Mouse (Mus musculus) cerebellum, postnatal 4 days (tissue): ENCODE data around the gene Tnrc6b.
A peak's percentile ranks its signal among the peaks of the same experiment; 100 is the strongest.
"Not testable (repeated sequence)": the region's sequence is repeated elsewhere in the genome, so short reads cannot be mapped to it uniquely, and the experiment has no call there.

ENCODE experiments used
- DNase-seq, 2 experiments: peaks; one replicate each; pipeline ENCODE4 v3.0.0; 2022; ENCODE audit warnings: low spot score in 2 of 2, mixed read lengths in 1 of 2

Gene Tnrc6b

DNA sequence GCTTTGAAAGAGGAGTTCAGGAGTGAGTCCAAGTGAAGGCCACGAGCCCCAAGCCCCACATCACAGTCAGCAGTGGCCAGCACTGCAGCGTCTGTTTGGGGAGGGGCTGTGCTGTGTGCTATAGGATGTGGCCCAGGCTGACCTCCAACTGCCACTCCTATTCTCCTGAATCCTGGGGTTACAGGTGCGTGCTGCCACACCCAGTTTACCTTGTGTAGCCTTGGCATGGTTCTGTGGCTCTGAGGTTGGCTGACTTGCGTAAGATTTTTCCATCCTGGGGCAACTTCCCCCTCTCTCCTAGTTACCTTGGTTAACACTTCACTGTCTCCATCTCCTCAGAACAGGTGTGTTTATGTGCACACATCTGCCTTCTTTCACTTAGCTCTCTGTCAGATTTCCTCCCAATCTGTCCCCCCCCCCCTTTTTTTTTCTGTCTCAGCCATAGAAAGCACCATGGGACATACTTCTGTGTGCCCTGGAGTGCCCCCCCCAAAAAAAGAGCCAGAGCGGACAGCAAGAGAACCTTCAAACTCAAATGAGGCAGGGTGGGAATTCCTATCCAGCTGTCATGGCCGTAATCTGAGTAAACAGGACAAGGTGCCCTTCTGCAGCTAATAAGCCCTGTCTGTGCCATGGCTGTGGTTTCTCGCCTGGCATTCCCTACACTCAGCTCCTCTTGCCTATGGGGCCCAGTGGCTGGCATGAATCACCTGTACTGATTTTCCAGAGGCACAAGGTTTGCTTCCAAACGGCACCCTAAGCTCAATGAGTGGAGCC, 9.4 kb upstream of the Tnrc6b start:
- DNase-seq, result peak in 1 of 2 experiments; percentile 13

DNA sequence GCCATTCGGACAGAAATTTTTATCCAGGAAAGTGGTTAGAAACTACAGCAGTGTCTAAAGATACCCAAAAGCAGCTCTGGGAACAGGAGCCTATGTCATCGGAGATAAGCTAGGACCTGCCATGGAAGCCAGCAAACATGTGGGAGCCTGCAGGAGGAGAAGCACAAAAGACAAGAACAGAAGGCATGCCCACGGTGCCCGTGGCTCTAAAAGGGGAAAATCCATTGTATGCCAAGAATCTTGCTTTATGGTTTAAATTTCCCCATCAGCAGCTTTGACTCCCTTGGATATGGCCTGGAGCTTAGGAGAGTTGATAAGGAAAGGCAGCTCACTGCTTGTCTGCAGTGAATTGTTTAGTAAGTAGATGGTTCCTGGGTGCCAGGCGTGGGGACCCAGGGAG, 8.2 kb upstream of the Tnrc6b start:
- no peak for DNase-seq

DNA sequence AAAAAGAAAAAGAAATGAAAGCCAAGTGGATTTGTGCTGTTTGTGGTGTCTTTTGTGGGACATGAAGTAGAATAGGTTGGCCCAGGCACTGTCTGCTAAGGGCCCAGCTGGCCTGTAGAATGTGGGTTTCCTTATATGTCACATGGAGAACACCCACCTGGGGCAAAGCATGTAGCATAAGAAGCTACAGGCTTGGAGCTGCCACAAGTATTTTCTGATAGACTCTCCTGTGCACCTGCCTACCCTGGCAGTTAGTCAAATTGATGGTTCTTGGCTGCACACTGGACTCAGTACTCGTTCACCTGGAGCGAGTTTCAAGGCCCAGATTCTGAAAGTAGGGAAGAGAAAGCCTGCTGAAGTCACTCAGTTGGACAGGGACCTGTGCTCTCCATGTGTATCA, 7.6 kb upstream of the Tnrc6b start:
- DNase-seq, result no peak

DNA sequence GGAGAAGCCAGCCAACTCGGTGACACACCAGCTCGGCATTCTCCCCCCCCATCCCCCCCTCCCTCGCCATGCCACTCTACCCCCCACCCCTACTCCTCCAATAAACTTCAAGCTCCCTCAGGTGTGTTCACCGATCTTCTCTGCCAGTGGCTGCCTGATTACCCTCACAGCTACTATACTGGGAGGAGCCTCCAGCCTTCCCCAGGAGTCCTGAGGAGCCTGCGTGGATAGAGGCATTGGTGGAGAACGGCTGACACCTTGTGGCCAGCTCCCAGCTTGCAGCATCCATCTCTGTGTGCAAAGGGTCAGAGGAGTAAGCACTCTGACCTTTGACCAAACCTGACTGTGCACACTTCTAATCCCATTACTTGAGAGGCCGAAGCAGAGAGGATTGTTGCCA, 6.8 kb upstream of the Tnrc6b start:
- DNase-seq, result peak; percentile 71 to 79

DNA sequence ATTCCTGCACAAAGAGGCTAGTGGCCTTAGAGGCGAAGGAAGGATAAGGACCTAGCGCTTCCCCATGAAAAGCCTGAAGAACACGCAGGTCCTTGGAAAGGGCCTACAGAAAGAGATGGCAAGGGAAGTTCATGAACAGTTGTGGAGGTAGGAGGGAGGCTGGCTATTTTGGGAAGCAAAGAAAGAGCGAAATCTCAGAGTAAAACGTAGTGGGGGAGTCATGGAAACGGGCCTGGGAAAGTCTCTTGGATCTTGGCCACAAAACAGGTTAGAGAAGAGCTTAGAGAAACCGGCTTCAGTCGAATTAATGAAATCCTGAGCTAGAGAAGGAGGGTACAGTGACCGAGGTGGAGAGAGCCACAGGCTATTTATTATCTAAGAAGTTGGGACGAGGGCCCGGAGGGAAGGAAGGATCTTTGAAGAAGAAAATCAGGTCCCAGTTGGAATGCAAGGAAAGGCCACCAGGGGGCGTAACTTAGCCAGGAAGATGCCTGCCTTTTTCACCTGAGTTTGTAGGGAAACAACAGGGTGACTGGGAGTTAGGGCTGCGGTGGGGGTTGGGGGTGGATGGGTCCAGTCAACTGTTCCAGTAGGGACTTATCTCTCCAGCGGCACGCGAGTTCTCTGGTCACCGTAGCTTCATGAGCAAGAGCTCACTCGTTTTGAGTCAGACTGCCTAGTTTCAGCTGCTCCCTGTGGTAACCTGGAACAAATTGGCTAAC, 5.1 kb upstream of the Tnrc6b start:
- peak; percentile 71 to 82 for DNase-seq

DNA sequence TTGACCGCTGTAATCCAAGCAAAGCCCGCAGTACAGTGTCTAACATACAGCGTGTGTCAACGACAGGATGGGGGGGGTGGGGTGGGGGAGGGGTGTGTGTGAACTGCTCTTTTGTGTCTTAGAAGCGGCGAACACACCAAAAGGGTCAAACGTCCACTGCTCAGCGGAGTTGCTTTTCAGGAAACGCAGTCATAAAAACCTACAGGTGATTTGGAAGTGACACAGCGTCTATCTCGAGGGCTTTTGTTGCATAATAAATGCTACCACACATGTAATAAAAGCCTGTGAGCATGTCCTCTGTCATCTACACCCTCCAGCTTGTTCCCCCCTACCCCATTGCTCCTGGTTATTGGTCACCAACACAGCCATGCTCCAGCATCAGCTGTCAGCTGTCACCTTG, 4.5 kb upstream of the Tnrc6b start:
- no peak for DNase-seq

DNA sequence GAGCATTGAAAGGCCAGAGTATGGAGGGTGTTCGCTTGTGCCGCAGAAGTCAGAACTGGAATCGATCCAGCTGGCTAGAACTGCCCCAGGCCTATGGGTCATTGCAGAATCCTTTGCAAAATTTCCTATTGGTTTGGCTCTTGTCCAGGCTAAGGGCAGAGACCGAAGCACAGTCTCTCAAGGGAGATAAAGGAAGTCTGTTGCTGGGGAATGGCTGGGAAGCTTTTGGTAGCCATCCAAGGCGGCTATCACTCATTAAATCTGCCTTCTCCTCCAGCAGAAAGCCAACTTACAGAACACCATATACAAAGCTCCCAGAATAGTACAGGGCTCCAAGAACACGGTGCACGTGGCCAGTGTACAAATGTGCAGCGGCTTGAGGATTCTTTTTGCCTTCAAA, 4.0 kb upstream of the Tnrc6b start:
- peak in 1 of 2 experiments; percentile 69 for DNase-seq

DNA sequence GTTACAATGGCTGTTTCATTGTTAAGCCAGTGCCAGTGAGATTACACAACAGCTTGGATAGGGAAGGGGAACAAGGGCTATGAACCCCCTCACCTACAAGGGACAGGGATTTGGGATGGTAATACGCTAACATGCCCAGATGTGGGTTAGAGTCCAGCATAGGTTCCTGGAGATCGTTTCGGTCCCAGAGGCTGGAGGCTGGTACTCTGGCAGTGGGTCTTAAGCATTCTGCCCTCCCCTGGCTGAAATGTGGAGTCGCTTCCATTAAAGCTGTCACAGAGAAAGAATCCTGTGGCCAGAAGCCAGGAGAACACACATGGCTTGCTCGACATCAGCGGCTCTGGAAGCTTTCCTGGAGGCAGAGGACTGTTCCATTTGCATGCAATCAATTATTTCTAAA, 1.5 kb upstream of the Tnrc6b start:
- DNase-seq, result peak in 1 of 2 experiments; percentile 66

DNA sequence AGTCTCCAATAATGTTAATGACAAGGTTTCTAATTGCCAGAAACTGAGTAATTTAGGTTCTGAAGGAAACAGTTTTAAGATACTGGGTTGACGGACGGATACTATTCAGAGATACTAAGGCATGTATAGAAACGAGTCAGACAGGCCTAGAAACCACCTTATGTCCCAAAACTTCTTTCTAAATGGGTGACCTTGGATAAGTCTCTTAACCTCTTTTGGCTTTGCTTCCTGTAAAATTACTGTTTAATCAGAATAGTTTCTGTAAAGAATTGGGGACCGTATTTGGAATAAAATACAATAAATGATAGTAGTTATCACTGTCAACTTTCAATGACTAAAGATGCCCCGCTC, 881 bp upstream of the Tnrc6b start:
- DNase-seq, result no peak

DNA sequence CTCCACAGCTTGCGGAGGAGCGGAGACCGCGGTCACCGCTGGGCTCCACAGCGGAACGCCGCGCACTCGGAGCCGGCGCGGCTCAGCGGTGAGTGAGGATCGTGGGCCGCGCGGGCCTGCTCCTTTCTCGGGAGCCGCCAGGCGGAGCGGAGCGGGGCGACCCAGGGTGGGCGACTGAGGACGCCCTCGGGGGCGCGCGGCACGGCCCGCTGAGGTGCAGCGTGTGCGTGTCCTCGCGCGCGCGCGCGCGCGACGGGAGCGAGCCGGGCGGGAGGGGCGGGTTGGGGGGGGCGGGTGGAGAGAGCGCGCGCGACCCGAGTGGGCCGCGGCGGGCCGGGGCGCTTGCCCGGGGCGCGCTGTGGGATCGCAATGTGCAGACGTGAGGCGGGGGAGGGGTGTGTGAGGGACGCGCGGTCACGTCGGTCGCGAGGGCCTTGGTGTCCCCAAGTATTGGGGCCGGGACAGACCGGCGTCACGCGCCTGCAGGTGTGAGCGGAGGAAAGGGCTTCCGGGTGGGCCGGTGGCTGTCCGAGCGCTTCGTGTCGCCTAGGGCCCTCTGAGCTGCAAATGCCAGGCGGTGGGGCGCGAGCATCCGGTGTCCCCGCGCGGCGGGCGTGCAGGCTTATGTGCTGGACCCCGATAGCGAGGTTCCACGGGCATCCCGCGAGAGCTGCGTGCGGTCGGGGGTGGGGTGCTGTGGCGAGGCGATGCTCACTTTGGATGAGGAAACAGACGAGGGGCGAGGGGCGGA, 463 bp downstream of the Tnrc6b start:
- peak; percentile 55 to 72 for DNase-seq

DNA sequence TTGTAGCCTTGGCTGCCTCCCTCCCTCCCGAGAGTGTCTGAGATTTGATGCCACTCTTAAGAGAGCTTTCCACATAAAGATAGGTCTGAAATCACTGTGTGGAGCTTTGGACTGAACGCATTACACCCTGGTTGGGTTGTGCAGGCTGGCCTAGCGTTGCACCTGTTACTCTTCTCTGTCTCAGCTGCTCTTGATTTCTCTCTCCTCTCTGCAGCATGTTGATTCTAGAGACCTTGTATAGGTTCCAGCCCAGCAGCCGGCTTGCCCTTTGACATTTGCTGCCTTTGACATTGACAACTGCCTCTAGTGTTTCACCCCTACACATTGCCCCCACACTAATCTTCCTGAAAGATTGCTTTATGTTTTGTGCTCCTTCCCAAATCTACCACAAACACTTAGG, 3.2 kb downstream of the Tnrc6b start:
- no peak for DNase-seq

DNA sequence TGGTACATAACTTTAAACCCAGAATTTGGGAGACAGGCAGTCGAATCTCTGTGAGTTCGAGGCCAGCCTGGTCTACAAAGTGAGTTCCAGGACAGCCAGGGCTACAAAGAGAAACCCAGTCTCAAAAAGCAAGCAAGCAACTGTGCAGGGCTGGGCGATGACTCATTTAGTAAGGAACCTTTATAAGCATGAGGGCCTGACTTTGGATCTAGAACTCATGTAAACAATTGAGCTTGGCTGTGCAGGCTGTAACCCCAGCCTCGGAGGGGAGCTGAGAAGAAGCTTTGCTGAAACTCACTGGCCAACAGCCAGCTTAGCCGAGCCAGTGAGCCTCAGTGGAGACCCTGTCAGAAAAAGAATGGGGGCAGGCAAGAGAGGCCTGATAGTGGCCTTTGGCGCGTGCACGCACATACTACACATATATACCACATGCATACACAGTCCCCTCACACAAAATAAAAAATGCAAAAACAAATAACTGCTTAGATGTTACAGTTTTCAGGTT, 5.6 kb downstream of the Tnrc6b start:
- DNase-seq, result no peak

DNA sequence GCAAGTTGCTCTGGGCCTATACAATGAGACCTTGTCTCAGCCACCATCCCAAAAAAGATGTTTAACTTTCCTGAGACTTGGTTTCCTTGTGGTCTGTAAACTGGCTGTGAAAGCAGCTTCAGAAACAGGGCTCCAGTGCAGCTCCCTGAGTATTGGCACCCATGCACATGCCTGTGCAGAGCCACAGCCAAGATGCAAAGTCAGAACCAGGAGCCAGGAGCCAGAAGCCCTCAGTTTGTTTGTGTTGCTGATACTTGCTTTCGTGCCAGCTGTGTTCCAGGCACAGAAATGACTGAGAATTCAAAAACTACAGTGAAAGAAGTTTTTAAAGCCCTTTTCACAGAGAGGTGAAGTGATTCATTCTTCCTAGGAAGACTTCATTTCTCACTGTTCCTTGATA, 6.3 kb downstream of the Tnrc6b start:
- DNase-seq, result no peak

DNA sequence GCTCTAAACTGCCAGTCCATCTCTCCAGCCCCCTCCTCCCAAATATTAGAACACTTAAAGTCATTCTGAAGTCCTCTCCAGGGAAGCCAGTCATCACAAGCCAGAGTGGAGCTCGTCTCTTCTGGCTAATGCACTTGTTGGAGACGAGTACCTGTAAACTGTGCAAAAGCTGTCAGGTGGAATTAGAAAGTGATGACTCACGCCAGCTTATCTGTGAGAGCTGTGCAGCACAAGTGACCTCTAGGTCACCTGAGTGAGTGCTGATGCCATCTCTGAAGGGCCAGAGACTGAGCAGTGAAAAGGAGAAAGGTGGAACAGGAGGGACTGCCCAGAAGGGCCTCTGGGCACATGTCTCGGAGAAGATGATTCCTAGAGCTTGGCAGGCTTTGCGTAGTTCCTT, 9.1 kb downstream of the Tnrc6b start:
- no peak for DNase-seq

DNA sequence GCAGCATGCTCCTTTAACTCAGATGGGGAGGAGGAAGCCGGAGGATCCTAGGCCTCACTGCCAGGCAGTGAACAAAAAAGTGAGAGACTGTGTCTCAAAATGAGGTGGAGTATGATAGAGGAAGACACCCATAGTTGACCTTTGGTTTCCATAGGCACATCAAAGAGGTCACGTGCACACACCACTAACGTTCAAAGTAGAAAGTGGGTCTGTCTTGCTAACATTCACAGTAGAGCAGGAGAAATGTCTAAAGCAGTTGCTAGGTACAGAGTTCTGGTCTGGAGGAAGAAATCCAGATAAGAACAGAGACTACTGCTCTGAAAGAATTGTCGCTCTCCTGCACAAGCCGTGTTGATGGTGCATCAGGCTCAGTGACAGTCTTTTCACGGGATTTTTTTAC, 10.7 kb downstream of the Tnrc6b start:
- no peak for DNase-seq

DNA sequence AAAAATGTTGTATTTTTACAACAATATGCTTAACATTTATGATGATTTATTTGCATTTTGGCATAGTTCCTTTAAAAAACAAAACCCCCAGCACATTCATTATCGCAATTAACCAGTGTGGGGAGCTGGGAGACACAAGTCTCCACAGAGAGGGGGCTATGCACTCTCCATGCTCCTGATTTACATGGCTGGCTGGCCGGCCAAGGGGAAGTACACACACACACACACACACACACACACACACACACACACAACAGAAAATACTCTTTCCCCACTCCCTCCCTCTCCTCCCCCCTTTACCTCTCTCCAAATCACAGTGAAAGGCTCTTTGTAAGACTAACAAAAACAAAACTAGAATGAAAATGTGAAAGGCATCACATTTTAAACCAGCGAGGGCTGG, 11.3 kb downstream of the Tnrc6b start:
- DNase-seq, result no peak

DNA sequence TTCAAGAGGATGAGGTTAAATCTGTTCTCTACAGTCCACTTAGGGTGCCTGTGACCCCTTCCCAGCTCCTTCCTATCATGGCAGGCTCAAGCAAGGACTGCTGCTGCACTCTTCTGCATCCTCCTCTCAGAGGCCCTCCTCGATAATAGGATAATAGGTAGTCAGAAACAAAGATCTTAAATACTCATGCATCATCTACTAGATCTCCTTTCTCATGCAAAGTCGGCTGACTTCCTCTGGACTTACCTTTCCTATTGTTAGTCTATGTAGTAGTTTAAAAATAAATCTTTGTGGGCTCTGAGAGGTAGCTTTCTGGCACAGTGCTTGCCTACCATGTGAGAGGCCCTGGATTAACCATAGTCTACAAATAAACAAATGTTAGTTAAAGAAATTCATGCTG, 18.4 kb downstream of the Tnrc6b start:
- no peak for DNase-seq

DNA sequence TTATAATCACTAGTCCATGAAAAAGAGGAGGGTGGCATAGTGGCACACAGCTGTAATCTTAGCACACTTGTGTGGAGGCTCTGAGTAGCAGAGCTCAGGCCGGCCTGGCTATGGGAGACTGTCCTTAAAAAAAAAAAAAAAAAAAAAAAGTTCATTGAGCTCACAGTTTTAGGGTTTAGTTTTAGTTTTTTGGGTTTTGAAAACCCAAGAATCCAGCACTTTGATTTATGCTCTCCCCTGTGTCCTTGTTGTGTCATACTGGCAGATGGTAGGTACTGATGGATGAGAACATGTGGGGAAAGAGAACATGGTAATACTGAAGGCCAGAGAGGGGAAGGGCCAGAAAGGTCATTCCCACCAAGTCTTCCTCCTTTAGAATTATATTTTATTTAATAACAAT, 19.9 kb downstream of the Tnrc6b start:
- no peak for DNase-seq

DNA sequence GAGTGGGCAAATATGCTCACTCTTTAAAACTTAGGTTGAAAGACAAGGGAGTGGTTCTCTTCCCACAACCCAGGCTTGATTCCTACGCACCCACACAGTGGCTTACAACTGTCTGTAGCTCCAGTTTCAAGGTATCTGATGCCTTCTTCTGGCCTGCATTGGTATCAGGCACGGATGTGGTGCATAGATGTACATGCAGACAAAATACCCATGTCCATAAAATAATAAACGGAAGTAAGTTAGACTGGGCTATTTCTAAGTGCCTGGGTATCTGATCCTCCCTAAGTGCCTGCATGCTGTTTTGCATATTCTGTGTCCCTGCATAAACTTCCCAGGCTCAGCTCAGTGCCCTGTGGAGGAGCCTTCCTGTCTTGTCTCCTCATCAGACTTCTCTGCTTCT, 20.4 kb downstream of the Tnrc6b start:
- DNase-seq, result no peak

DNA sequence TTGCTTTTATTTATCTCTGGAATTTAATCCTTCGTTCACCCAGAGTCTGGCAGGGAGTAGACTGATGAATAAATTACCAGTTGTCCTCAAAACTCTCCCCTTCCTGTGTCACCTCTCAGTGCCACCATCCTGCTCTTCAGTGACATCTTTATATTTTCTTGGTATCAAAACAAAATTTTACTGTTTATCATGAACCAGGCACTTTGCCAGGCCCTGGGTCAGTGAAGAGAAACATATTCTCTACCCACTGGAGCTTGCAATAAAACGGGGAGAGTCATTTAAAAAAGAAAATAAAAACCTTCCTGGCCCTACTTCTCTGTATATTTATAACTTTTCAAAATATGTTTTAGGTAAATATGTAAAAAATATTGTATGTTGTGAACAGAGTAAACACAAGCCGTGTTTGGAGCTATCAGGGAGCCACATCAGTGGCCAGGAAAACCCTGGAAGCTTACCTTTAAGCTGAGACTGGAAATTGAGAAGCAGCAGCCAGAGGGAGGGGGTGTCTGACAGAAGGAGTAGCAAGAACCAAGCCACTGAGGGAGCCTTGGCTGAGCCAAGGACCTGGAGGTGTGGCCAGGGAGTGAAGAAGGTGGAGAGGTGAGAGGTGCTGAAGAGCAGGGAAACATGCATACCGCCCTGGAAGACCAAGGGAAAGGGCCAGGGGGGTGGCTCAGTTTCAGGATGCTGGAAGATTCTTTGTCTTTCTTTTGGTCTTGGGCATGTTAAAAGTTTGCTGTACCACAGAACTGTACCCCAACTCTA, 21.3 kb downstream of the Tnrc6b start:
- no peak for DNase-seq

DNA sequence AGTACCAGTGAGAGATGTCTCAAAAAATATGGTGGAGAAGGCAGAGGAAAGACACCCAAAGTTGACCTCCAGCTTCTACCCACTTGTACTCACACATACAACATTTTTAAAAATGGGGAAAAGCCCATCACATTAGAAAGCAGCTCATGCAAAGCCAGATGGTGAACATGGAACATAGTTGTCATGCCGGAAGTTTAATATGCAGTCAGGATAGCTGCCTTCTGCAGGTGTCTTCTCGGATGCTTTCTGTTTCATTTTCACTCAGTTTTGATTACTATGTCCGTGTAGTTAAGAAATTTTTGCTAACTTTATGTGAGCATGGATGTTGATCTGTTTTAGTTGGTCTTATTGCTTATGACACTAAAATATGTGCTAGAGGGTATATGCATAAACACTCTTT, 24.2 kb downstream of the Tnrc6b start:
- no peak for DNase-seq

DNA sequence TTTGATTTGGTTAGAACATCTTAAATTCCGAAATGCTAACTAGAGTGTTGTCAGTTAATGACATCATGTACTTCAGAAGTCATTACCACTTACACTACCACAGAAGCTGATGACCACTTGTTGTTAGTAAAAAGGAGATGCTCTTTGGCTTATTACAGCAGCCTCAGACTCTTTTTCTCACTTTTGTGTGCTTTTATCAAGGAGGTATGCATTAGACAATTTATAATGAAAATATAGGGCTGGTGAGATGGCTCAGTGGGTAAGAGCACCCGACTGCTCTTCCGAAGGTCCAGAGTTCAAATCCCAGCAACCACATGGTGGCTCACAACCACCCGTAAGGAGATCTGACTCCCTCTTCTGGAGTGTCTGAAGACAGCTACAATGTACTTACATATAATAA, 24.6 kb downstream of the Tnrc6b start:
- DNase-seq, result not testable (repeated sequence)
